Mouse (Mus musculus): ENCODE data around the gene Gm49601.

GRCm38 (mm10) chr16:18644485-18644884 is 18.3 kb upstream of the Gm49601 start:
- TF ChIP-seq CTCF (IDR thresholded peaks at IDR 0.05; ENCODE audit: extremely low read depth, insufficient read length, insufficient replicate concordance, low read depth, low read length) (no peak), POLR2A (IDR thresholded peaks at IDR 0.05; ENCODE audit: low read depth, low read length) (no peak)

Data from small intestine, adult 2 months (tissue).